Mouse (Mus musculus): ENCODE results near the gene Jazf1. TPM values are rescaled to one million over a fixed set of nuclear protein-coding genes. Genes with fewer than 3 reads are reported as not detected.

Jazf1 gene
- polyA plus RNA-seq, 2 experiments, result 0.71 to 1.2 TPM

DNA sequence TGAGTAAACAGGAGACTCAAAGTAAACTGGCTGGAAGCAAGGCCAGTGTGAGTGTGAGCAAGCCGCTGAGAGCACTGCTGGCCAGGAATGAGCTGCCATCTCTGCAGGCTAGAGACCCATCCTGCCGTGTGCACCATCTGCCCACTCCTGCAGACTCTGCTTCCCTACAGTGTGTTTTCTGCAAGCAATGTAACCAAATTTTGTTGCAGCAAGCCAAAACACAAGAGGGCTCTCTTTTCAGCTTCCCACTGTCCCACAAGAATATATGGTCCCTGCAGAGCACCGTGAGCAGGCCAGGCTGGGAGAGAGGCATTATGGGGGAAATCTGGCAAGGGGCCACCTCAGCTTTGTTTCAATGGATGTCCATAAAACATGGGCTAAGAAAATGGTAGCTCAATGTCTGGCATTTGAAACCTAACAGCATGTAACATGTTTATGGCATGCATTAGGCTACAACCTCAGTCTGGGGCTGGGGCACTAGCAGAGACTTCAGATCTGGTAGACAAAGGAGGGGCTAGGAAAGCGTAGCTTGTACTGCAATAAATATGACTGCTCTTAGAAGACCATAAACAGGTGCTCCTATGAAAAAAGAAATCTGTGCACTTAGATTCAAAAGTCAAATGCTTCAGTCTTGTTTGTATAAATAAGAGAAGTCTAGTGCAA is 180.8 kb downstream of the Jazf1 start:
- no peak overlapping the region for H3K4me3 ChIP-seq (ENCODE audit: insufficient read depth in 1 of 2, low read depth in 2 of 2, low read length in 2 of 2)
- ATAC-seq (ENCODE audit: insufficient read depth), result no peak
- DNase-seq (ENCODE audit: low read depth in 3 of 3, low spot score in 3 of 3), result no peak
- TF ChIP-seq EP300 (IDR thresholded peaks at IDR 0.05; ENCODE audit: low read depth) (no peak), CTCF (IDR thresholded peaks at IDR 0.05; ENCODE audit: low read depth) (no peak)
- no peak overlapping the region for H3K4me2 ChIP-seq (ENCODE audit: low read depth)
- 59% methylated on average over 4 of the region's 4 CpGs for WGBS (ENCODE audit: insufficient replicate concordance)
- H3K9ac ChIP-seq (replicated peaks), result no peak overlapping the region
- no peaks in the 10 kb centered on the region for H3K27me3 ChIP-seq (ENCODE audit: control insufficient read depth, insufficient read depth, low read length)
- no peak overlapping the region for H3K27ac ChIP-seq
- no peaks in the 10 kb centered on the region for H3K36me3 ChIP-seq (replicated peaks; ENCODE audit: control insufficient read depth, insufficient read depth, low read depth)
- no peaks in the 10 kb centered on the region for H3K9me3 ChIP-seq (ENCODE audit: control insufficient read depth, low read length)
- H3K4me1 ChIP-seq (replicated peaks; ENCODE audit: control insufficient read depth in 2 of 2, insufficient read depth in 2 of 2, low read length in 1 of 2), result no peaks in the 10 kb centered on the region

DNA sequence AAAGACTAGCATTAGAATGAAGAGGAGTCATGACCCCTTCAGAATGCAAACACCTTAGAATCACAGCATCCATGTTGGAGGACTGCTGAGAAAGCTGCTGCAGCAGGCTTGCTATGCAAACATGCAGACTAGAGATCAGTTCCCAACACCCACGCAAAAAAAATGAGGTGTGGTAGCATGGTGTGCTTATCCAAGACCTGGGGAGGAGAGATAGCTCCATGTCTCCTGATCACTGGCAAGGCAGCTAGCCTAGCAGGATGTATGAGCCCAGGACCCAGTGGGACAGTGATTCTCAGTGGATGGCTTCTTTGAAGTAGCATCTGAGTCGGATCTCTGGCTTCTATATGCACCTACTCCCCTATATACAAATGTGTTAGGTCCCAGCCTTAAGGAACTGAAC is 184.7 kb downstream of the Jazf1 start:
- no peaks in the 10 kb centered on the region for H3K36me3 ChIP-seq (replicated peaks; ENCODE audit: control insufficient read depth, insufficient read depth, low read depth)
- no peak overlapping the region for H3K27ac ChIP-seq
- H3K27me3 ChIP-seq (ENCODE audit: control insufficient read depth, insufficient read depth, low read length), result no peaks in the 10 kb centered on the region
- WGBS (ENCODE audit: insufficient replicate concordance), result 42% methylated on average over 2 of the region's 2 CpGs
- ATAC-seq (ENCODE audit: insufficient read depth) (peak; percentile 43; the same call in 1 of the 2 replicates), DNase-seq (ENCODE audit: low read depth in 3 of 3, low spot score in 3 of 3) (no peak)
- H3K4me2 ChIP-seq (ENCODE audit: low read depth), result no peak overlapping the region
- TF ChIP-seq EP300 (IDR thresholded peaks at IDR 0.05; ENCODE audit: low read depth), result peak; percentile 27; the same call in 1 of the 2 replicates
- no peak for TF ChIP-seq CTCF (IDR thresholded peaks at IDR 0.05; ENCODE audit: low read depth)
- no peaks in the 10 kb centered on the region for H3K4me1 ChIP-seq (replicated peaks; ENCODE audit: control insufficient read depth in 2 of 2, insufficient read depth in 2 of 2, low read length in 1 of 2)
- no peak overlapping the region for H3K9ac ChIP-seq (replicated peaks)
- H3K4me3 ChIP-seq (ENCODE audit: insufficient read depth in 1 of 2, low read depth in 2 of 2, low read length in 2 of 2), result no peak overlapping the region
- no peaks in the 10 kb centered on the region for H3K9me3 ChIP-seq (ENCODE audit: control insufficient read depth, low read length)

DNA sequence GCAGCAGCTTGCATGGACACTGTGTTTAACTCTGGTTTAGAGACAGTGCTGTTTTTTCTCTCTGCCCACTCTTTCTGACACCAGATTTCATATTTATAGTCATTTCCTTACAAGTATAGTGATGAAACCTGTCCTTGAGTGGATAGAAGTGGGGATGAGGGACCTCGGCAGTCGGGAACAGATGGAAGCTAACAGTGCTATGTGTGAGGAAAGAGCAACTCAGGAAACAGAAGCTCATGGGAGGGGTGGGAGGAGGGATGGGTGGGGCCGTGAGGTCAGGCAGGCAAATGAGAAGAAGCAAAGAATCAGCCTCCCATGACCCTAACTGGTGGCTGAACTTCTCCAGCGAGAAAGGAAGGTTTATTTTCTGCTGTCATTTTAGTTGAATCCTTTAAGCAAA is 191.3 kb downstream of the Jazf1 start:
- H3K27ac ChIP-seq, result no peak overlapping the region
- no peak for ATAC-seq (ENCODE audit: insufficient read depth)

DNA sequence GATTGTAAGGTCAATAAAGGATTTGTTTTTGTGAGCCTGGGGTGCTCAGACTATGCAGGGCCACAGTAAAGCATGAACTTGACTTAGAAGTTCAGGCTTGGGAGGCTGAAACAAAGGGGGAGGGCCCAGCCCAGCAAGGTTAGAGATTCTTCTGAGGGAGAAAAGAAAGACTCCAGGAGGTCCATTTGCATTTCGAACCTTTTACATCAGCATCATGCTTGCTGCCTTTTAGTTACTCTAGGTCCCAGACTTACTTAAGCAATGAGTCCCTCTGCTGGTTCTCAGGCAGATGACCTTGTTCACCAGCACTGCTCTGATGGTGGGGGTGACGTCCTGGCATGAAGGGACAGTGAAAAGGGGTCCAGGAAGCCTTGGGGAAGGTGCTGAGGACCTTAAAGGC is 197.1 kb downstream of the Jazf1 start:
- ATAC-seq (ENCODE audit: insufficient read depth), result no peak
- Histone ChIP-seq H3K36me3 (replicated peaks; ENCODE audit: control insufficient read depth, insufficient read depth, low read depth) (no peaks in the 10 kb centered on the region), H3K9me3 (ENCODE audit: control insufficient read depth, low read length) (no peaks in the 10 kb centered on the region), H3K4me3 (ENCODE audit: insufficient read depth in 1 of 2, low read depth in 2 of 2, low read length in 2 of 2) (no peak overlapping the region), H3K9ac (replicated peaks) (no peak overlapping the region), H3K4me2 (ENCODE audit: low read depth) (no peak overlapping the region), H3K4me1 (replicated peaks; ENCODE audit: control insufficient read depth in 2 of 2, insufficient read depth in 2 of 2, low read length in 1 of 2) (no peaks in the 10 kb centered on the region), H3K27me3 (ENCODE audit: control insufficient read depth, insufficient read depth, low read length) (no peaks in the 10 kb centered on the region), H3K27ac (no peak overlapping the region)
- TF ChIP-seq EP300 (IDR thresholded peaks at IDR 0.05; ENCODE audit: low read depth) (no peak), CTCF (IDR thresholded peaks at IDR 0.05; ENCODE audit: low read depth) (no peak)
- WGBS (ENCODE audit: insufficient replicate concordance), result 27% methylated on average over 2 of the region's 2 CpGs
- no peak for DNase-seq (ENCODE audit: low read depth in 3 of 3, low spot score in 3 of 3)

More for the DNA sequence above, 191.3 kb downstream of the Jazf1 start:
- DNase-seq (ENCODE audit: low read depth in 3 of 3, low spot score in 3 of 3), result no peak
- Histone ChIP-seq H3K4me3 (ENCODE audit: insufficient read depth in 1 of 2, low read depth in 2 of 2, low read length in 2 of 2) (no peak overlapping the region), H3K9me3 (ENCODE audit: control insufficient read depth, low read length) (no peaks in the 10 kb centered on the region), H3K4me1 (replicated peaks; ENCODE audit: control insufficient read depth in 2 of 2, insufficient read depth in 2 of 2, low read length in 1 of 2) (no peaks in the 10 kb centered on the region), H3K9ac (replicated peaks) (no peak overlapping the region), H3K27me3 (ENCODE audit: control insufficient read depth, insufficient read depth, low read length) (no peaks in the 10 kb centered on the region), H3K4me2 (ENCODE audit: low read depth) (no peak overlapping the region), H3K36me3 (replicated peaks; ENCODE audit: control insufficient read depth, insufficient read depth, low read depth) (no peaks in the 10 kb centered on the region)
- 17% methylated on average over 4 of the region's 4 CpGs for WGBS (ENCODE audit: insufficient replicate concordance)
- TF ChIP-seq CTCF (IDR thresholded peaks at IDR 0.05; ENCODE audit: low read depth) (no peak), EP300 (IDR thresholded peaks at IDR 0.05; ENCODE audit: low read depth) (no peak)

DNA sequence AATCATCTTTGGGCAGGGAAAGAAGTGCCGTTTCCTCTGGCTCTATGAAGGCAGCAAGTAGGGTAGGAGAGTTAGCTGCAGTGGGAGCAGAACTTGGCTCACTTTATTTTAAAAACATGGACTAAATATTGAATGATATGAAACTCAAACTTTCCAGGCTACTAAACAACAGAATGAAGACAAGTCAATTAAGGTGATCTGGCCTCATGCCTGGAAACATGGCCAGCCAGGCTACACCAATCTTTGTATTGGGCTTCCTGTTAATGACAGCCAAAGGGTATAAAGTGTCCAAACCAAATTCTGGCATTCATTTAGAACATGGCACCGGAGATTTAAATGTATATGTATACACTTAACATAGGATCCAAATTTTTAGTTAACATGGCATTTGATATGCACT is 199.2 kb downstream of the Jazf1 start:
- Histone ChIP-seq H3K9ac (replicated peaks) (no peak overlapping the region), H3K4me1 (replicated peaks; ENCODE audit: control insufficient read depth in 2 of 2, insufficient read depth in 2 of 2, low read length in 1 of 2) (no peaks in the 10 kb centered on the region), H3K27me3 (ENCODE audit: control insufficient read depth, insufficient read depth, low read length) (no peaks in the 10 kb centered on the region), H3K4me3 (ENCODE audit: insufficient read depth in 1 of 2, low read depth in 2 of 2, low read length in 2 of 2) (no peak overlapping the region), H3K27ac (no peak overlapping the region), H3K4me2 (ENCODE audit: low read depth) (no peak overlapping the region), H3K36me3 (replicated peaks; ENCODE audit: control insufficient read depth, insufficient read depth, low read depth) (no peaks in the 10 kb centered on the region), H3K9me3 (ENCODE audit: control insufficient read depth, low read length) (no peaks in the 10 kb centered on the region)
- 58% methylated on average over 2 of the region's 2 CpGs for WGBS (ENCODE audit: insufficient replicate concordance)
- ATAC-seq (ENCODE audit: insufficient read depth) (no peak), DNase-seq (ENCODE audit: low read depth in 3 of 3, low spot score in 3 of 3) (no peak)
- no peak for TF ChIP-seq EP300 (IDR thresholded peaks at IDR 0.05; ENCODE audit: low read depth)
- TF ChIP-seq CTCF (IDR thresholded peaks at IDR 0.05; ENCODE audit: low read depth), result no peak

Measured in liver, embryonic 14.5 days (tissue).